Mouse (Mus musculus) small intestine, adult 2 months (tissue): ENCODE measurements around the gene Sorcs2.

Experiments
- CTCF ChIP-seq: fragments of 200-500 bp; IDR thresholded peaks from 2 replicates; pipeline ENCODE4 v1.5.1; 2012; ENCODE audit warnings: low read depth, mild to moderate bottlenecking, control low read depth, inconsistent platforms, low read length, moderate library complexity, mixed read lengths; ENCODE audit not compliant: insufficient replicate concordance, insufficient read length; ENCODE audit errors: extremely low read depth
- POLR2A ChIP-seq: fragments of 200-500 bp; IDR thresholded peaks from 2 replicates; pipeline ENCODE4 v1.6.1; 2012; ENCODE audit warnings: low read depth, mild to moderate bottlenecking, control low read depth, inconsistent platforms, low read length, moderate library complexity

DNA sequence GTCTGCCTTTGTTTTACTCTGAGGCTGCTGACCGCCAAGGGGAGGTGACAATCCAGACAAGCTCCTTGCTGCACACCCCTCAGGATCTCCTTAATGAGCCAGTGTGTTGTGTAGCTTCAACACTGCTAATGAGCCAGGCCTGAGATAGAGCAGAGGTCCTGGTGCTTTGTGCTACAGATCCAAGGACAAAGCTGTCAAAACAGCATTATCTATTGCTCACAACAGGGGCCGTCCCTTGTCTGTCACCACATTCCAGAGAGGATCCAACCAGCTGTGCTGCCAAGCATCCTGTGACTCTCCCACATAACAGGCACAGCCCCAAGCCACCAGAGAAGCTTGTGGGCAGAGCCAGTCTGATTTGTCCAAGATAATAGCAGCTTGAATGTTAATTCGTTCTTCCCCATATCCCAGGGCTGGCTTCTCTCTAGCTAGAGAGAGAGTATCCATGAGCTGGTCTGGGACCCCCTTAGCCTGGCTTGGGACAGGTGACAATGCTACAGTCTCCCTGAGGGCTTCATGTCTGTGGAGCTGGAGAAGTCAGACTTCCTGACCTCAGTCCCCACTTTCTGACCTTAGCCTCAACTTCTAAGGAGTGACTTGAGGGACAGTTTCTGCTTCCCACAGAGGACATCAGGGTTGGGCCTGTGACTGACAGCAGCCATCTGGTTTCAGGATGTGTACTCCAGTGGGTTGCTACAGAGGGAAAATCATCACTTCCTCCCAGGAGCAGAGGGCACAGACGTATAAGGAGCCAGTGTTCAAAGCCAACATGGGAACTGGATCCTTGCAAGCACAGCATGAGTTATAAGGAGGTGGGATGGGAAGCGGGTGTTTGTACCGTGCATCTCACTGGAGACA lies 328.2 kb downstream of the Sorcs2 start:
- TF ChIP-seq CTCF: no peak
- TF ChIP-seq POLR2A: no peak
